Mouse (Mus musculus): ENCODE measurements at regions not wholly inside any gene's neighbourhood (a gene's known extent, or its start where the extent isn't known, plus 50 kb on each side); places are given as distances from the start of the nearest gene placed in this dataset.

DNA sequence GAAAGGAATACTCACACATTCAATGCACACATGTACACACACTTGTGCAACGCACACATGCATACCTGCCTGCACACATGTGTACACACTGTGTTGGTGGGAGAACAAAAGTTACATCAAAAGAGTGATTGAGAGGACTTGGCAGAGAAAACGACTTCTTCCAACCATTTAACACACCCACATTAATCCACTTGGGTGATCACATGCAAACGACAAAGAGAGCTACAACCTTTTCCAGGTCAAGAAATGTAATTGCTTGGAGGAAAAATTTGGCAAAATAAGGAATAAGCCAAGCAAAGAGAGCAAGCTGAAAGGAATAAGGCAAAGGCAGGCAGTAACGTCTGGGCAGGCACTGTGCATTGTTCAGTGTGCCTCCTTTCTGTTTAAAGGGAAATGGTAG is 67.3 kb downstream of the C1d start:
- no peak for DNase-seq

DNA sequence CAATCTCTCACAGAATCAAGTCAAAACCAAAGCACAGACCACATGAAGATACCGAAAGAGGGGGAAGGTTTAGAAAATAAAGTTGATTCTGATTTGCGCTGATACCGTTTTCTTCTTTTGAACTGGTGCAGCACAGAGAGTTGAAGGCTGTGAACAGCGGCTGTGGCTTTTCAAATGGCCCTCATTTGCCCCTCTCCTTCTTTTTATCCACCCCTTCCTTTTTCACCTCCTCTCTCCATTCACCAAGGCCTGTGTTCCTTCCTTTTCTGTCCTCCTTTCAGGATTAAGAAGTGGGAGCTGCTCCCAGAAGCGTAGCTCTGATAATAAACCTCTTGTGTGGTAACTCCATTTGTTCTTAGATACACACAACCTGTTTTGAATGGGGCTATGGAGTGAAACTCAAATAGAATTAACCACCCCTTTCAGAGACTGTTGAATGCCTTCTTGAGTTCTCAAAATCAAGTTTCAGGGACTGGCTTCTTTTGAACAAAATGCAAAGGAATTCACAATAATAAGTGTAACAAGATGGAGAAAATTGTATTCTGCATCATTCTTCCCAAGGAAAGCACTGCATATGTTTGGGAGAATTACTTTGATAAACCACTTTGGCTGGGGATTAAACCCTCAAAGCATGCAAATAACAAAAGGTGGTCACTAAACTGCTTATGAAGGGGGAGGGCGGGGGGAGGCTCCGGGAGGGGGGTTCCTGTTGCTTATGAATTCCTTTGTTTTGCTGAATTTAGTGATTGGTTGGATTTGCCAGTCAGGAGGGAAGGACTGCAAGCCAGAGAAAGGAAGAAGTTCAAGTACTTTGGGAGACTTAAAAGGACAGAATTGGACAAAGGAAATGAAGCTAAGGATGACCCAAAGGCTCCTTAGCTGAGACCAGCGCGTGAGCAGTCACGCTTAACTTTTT is 68.6 kb downstream of the C1d start:
- DNase-seq, result no peak

DNA sequence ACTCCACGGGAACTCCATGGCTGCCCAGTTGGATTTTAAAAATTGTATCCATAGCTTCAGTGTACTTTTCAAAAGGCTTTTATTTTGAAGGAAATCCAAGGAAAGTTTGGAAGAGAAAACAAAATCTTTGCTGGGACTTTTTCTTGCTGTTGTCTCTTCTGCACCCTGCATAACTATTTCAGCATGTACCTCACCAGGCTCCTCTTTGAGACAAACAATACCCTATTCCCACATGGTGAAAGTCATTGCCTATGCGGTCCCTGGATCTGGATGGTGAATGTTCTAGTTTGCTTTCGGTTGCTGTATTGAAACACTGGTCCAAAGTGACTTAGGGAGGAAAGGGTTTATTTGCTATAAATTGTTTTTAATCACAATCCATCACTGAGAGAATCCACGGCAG is 69.3 kb downstream of the C1d start:
- DNase-seq, result no peak

- DNase-seq, result no peak
These were observed 94.1 kb downstream of the C1d start for GRCm38 (mm10) chr11:17351476-17351875.

DNA sequence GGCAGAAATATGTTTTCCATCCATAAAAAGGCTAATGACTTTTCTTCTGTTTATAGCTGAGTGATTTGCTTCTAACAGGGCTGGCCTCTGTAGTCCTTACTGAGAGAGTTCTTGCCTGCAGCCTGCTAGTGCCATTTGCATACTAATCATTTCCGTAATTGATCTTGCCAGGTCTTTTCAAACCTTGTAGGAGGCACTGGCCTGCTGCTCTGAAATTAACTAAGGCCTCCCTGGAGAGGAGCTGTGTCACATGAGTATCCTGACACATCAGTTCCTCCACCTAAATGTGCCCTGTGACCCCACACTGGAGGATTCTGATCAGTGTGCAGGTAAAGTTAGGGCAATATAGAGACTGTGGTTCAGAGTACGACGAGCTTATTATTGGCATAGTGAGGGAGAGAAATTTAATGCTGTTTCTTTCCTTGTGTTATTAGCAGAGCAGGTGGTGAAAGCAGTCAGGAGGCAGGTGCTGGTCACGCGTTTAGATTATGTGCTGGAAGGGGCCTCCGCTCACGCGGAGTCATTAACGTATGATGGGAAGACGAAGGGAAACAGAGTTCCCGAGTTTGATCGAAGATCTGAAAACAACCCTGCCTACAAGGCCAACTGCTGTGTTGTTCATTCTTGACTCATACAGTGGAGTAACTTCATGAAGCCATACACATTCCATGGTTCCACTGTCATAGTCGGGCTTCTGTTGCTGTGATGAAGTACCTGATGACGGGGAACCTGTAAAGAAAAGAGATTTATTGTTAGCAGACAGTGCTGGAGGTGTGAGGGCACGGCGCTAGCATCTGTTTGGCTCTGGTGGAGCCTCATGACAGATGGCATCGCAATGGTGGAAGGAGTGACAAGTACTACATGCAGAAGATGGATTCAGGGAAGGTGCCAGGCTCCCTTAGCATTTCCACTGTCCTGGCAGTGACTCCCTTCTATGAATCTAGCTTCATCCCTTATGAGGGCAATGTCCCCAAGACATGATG is 95.1 kb downstream of the C1d start:
- no peak for DNase-seq

GRCm38 (mm10) chr11:17359698-17360254 is 102.4 kb downstream of the C1d start:
- no peak for DNase-seq

- no peak for DNase-seq
These were observed 120.5 kb downstream of the C1d start for GRCm38 (mm10) chr11:17377859-17378258.

DNA sequence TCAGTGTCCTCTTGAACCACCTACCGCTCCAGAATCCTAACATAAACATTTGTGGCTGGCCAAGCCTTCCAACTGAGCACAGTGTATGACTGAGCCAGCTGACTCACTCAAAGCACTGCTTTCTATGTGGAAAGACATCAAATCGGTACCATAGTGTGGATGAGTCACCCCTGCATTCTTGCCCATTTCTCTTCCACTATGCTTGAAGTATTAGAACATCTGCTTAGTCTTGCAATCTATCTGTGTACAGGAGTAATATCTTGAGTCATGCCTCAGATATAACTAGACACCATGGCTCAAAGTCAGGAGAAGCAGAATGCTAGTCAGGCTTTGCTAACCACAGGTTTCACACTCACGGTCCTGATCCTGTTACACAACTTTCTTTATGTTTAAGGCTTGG is 129.4 kb downstream of the C1d start:
- no peak for DNase-seq

DNA sequence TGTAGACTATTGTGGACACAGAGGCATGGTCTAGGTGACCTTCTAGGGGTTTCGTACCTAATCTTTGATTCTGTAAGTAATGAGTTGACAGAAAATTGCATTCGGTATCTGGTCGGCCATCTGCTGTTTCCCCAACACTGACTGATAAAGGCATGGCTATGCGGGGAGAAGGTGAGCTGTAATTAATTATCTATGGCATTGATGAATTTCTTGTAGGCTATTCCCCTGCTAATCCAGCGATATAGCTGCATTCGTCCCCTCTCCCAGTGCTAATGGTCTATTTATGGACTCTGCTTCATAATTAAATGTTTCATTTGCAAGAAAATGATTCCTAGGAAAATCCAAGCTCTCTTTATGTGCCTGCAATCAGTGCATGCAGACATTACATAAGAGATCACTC is 136.5 kb downstream of the C1d start:
- DNase-seq, result no peak

DNA sequence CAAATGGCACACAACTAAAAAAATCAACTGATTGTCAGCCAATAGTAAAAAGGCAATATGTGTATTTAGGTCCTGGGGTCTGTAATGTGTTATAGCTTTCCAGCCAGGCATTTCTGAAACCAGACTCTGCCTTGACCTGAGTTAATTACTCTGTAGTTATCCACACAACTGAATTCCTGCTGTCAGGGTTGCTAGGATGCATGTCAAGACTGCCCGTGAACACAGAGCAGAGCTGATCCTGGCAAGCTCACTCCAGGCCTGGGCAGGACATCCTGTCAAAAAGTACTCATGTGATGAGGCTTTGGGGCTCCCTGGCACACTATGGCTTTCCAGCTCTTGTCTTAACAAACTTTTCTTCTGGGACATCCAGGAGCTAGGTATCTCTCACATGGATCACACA is 157.2 kb downstream of the C1d start:
- no peak for DNase-seq

DNA sequence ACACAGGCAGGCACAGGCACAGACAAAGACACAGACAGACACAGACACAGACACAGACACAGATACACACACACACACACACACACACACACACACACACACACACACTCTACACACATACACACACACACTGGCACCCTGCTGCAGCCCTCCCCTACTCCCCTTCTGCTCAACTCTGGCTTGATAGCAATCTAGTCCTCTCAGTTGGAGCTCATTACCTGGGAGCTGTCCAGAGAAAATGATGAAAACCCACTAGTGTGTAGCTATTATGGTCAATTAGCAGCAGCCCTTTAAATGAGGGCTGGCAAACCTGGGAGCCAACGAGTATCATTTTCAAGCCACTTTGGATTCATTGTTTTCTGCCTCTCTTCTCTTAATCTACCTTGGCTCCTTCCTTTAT is 157.8 kb downstream of the C1d start:
- DNase-seq, result no peak

DNA sequence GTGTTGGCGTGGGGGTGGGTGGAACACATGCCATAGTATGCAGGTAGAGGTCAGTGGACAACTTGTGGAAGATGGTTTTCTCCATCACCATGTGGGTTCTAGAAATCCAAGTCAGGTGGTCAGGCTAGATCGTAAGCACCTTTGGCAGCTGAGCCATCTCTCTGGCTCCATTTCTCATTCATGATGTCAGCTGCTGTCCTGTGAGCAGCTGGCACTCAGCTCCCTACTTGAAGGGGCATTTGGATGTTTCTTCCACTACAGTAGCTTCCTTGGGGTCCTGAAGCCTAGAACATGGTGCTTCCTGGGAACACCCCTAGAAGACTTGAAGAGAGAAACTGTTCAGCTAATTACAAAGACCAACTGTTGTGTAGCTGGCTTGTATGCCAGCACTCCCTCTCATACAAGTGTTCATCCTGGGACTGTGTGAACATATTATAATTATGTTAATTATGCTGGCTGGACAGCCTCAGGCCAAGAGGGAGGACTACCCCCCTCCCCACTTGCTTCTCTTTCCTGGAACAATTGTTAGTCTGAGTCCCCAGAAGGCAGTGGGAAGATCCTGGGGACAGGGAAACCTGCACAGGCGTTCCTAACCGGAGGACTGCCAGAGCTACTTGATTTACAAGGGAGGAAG is 160.4 kb downstream of the C1d start:
- no peak for DNase-seq

DNA sequence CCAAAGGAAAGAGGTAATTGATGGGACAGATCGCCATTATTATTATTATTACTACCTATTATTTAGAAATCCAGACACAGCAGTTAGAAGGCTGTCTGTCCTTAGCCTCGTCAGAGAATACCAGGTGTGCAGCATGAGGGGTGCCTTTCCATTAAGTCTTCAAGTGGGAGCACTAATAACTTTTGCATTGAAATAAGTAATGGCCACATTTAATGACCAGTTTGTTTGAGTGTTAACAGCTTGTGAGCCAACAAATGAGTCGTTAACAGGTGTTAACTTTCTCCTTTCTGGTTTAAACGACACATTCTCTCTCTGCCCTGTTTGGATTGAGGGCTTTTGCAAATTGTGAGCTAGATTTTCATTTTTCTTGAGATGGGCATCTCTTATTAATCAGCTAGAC is 184.8 kb downstream of the C1d start:
- no peak for DNase-seq

- no peak for DNase-seq
These were observed 191.9 kb downstream of the C1d start for GRCm38 (mm10) chr11:17449289-17449688.

GRCm38 (mm10) chr11:17450360-17451045 is 193.1 kb downstream of the C1d start:
- peak; percentile 28 for DNase-seq

- no peak for DNase-seq
These were observed 194.1 kb downstream of the C1d start for GRCm38 (mm10) chr11:17451451-17451850.

DNA sequence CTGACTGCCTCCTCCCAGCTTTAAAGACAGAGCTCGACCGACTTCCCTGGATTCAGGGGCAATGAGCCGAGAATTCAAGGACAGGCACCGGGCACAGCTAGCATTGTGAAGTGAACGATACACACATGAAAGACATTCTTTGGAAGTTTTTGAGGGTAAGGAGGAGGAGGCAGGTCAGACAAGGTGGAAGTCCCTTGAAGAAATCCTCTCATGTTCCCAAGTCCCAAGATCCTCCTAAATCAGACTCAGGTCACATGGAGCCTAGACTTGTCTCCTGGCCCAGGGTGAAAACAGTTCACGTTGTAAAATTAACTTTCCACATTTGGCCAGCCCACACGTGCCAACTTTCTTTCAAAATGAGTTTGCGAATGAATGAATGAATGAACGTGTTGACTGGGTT is 196.2 kb downstream of the C1d start:
- no peak for DNase-seq

GRCm38 (mm10) chr11:17458946-17459345 is 201.6 kb downstream of the C1d start:
- no peak for DNase-seq

DNA sequence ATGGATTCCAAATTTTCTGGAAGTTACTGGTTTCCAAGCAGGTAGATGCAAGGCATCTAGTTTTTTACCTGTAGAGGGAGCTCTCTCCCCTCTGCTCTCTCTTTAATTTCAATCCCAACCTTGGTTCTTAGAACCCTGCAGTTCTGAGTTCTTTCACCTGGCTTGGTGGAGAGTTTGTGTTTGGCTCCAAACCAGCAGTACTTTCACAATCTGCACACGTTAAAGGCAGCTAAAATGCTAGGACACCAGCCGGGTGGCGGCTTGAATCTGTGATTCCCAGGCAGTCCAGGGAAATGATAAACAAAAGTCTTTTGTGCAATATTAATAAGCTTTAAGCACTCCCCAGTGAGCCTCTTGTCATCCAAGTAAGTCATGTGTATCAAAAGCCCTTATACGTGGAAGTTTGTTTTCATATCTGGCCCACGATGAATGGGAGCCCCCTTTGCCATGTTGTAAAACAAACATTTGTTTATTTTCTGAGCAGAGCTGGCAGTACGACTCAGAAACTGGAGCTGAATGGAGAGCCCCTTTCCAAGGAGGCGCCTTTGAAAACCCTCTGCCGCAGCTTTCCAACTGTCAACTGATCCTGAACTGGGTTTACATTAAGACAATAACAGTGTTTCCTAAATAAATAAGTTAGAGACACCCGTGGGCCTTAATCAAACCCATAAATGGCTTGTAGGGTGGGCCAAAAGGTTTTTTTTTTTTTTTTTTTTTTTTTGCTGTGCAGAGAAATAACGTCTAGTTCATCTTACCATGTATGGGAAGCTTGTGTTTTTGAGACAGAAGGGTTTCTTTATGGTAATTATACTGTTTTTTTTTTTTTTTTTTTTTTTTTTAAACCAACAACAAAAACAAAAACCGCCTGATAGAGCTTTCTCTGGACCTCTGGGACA is 202.9 kb downstream of the C1d start:
- peak; percentile 27 for DNase-seq

GRCm38 (mm10) chr11:17460920-17461279 is 203.5 kb downstream of the C1d start:
- peak; percentile 65 for DNase-seq

- no peak for DNase-seq
These were observed 204.3 kb downstream of the C1d start for GRCm38 (mm10) chr11:17461701-17462100.

Data from kidney, postnatal 10 days (tissue).